Mouse (Mus musculus): ENCODE results near the gene Dennd6a.
A peak's percentile ranks its signal among the peaks of the same experiment; 100 is the strongest.

DNA sequence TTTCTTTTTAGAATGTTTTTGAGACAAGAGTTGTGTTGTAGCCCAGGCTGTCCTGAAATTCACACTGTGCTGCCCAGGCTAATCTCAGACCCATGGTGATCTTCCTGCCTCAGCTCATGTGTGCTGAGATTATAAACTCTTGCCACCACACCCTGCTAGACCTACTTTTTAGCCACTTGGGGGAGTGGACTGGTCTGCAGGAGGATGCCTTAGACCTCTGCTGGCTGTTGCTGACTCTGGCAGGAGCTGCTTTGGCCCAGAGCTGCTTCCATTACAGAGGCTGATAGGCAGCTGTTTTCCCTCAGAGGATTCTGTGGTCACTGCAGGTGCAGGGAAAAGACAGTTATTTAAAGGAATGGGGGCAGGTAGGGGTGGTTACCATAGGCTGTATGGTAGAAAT is 17.7 kb downstream of the Dennd6a start:
- peak; percentile 8; the same call in 1 of the 2 replicates for TF ChIP-seq CTCF (IDR thresholded peaks at IDR 0.05; ENCODE audit: extremely low read depth, insufficient read depth, insufficient read length, insufficient replicate concordance)
- TF ChIP-seq POLR2A (IDR thresholded peaks at IDR 0.05; ENCODE audit: low read depth, low read length): no peak

All from spleen, adult 2 months (tissue).